Mouse (Mus musculus) ES-E14 (cell line): ENCODE results near the gene Gpam.

Experiments
- CHD2 ChIP-seq: IDR thresholded peaks from 2 replicates; pipeline ENCODE4 v1.6.1; 2014; ENCODE audit warnings: mild to moderate bottlenecking, low read depth, low read length, inconsistent platforms
- HCFC1 ChIP-seq: IDR thresholded peaks from 2 replicates; pipeline ENCODE4 v1.6.1; 2012; ENCODE audit warnings: low read length, inconsistent platforms, borderline replicate concordance; ENCODE audit not compliant: insufficient read depth
- ZC3H11A ChIP-seq: IDR thresholded peaks from 2 replicates; pipeline ENCODE4 v1.6.1; 2012; ENCODE audit warnings: low read depth, mild to moderate bottlenecking, inconsistent platforms, low read length, borderline replicate concordance
- ZNF384 ChIP-seq: IDR thresholded peaks from 2 replicates; pipeline ENCODE4 v1.6.1; 2012; ENCODE audit warnings: low read depth, low read length, inconsistent platforms

GRCm38 (mm10) chr19:55122351-55122980 is 4.6 kb downstream of the Gpam start:
- no peak for TF ChIP-seq ZC3H11A
- TF ChIP-seq HCFC1, result no peak
- TF ChIP-seq CHD2, result no peak
- TF ChIP-seq ZNF384, result no peak
